Mouse (Mus musculus) right cerebral cortex, postnatal 4 days (tissue): ENCODE data around the gene Il1f9.
A peak's percentile ranks its signal among the peaks of the same experiment; 100 is the strongest.
"Not testable (repeated sequence)": the region's sequence is repeated elsewhere in the genome, so short reads cannot be mapped to it uniquely, and the experiment has no call there.

Source experiments
- DNase-seq: peaks from one replicate; pipeline ENCODE4 v3.0.0-alpha.2; 2022

The Il1f9 gene

GRCm38 (mm10) chr2:24186176-24186575 is at the start of gene Il1f9:
Gene Il1f9 (plus strand): TSS chr2:24186476.
- DNase-seq = no peak

DNA sequence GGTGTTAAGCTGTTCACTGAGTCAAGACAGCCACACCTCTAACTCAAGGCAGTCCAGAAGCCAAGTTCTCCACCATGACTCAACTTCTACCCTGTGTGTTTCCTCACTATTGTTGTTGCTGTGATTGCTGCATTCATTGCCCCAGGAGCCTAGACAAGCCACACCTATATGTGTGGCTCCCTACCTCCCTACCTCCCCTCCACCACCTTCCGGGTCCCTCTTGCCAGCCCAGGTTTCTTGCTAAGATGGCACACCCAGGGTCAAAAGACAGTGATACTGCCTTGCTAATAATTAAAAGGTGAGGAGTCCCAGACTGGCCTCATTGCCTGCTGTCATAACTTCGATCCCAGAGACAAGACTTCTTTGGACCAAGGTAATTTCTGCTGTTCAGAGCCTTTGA is 33.4 kb upstream of the Il1f9 start, which contains the start of gene Il1f8:
Il1f8 (plus strand) TSS at position 301 of the 400 bp plus-strand sequence.
- DNase-seq = no peak

DNA sequence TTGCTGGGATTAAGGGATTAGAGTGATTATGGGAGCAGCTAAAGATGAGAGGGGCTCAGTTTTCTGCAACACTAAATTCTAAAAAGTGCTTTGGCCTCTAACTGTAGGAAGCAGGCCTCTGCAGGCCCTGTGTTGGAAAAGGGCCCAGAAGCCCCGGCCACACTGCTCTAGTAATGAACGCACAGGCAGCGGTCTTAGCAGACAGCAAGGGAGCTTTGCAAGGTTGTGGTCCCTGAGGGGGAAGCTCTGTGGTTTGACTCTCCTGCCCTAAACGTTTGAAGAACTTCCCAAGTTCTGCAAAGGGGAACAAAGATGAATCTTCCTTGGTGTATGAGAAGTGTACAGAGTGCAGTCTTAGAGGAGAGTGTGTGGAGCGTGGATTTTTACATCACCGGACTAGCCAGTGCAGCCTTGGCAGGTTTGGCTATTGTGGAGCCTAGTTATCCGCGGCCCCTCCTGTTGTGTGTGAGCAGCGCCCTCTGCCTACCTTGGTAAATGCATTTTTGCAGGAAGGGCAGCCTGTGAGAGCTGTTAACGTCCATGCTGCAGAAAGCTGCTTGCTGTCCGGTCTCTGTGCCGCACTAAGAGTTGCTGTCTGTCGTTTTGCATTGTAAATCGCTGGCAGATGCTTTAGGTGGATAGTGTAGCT is 4.5 kb upstream of the Il1f9 start:
- peak; percentile 46 for DNase-seq

DNA sequence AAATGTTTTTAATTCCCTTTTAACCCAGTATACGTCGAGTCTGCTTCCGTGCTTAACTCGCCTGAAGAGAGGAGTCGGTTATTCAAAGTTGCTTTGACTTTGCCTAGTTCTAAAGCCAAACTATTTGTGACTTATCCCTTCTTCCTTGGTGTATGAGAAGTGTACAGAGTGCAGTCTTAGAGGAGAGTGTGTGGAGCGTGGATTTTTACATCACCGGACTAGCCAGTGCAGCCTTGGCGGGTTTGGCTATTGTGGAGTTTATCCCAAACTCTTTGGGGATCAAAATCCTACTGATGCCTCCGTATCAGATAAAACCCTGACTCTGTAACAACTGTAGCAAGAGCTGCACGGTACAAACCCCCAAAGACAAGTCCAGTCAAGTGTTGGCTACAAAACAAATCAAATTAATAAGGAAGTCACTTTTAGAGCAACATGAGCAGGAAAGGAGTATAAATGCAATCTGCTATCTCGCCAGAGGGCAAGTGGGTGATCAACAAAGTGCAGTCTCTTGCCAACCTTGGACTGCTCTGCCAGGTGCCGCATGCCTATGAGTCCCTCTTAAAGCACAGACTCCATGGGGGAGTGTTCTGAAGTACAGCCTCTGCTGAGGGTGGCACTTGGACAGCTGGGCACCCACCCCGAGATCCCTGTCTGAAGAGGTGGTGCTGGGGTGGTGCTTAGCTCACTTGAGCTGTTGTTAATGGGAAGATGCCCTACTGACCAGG is 3.7 kb upstream of the Il1f9 start:
- DNase-seq = not testable (repeated sequence)

- not testable (repeated sequence) for DNase-seq
Observed at GRCm38 (mm10) chr2:24184092-24184491, 2.2 kb upstream of the Il1f9 start.

GRCm38 (mm10) chr2:24187585-24187984 is 1.3 kb downstream of the Il1f9 start:
- DNase-seq = no peak

- no peak for DNase-seq
Observed at GRCm38 (mm10) chr2:24188189-24188588, 1.9 kb downstream of the Il1f9 start.

DNA sequence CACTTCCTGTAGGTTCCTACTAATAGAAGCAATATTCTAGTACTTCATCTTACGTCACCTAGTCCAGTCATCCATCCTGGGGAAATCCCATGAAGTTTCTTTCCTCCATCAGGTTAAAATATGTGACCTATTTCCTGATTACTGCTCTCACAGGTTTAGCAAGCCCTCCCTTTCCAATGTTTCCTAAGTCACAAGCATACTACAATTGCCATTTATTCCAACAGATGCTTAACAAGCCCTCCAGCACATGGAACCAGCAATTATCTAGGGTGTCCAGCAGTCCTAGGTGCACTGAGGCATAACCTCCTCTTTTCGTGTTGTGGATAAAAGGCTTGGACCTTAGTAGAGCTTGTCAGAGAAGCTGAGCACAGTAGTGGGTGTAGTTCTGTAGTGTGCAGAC is 28.8 kb downstream of the Il1f9 start, which contains the start of gene Il1f6:
Il1f6 (plus strand) TSS at position 301 of the 400 bp plus-strand sequence.
- DNase-seq = no peak

GRCm38 (mm10) chr2:24227191-24227590 is 40.9 kb downstream of the Il1f9 start:
- no peak for DNase-seq
